Mouse (Mus musculus): Measurements from ENCODE around the gene Ptpn13. TPM values are rescaled to one million over a fixed set of nuclear protein-coding genes. Genes with fewer than 3 reads are reported as not detected.

Gene Ptpn13
- polyA plus RNA-seq, 1 experiment from 2014 or later = 17.0 TPM

DNA sequence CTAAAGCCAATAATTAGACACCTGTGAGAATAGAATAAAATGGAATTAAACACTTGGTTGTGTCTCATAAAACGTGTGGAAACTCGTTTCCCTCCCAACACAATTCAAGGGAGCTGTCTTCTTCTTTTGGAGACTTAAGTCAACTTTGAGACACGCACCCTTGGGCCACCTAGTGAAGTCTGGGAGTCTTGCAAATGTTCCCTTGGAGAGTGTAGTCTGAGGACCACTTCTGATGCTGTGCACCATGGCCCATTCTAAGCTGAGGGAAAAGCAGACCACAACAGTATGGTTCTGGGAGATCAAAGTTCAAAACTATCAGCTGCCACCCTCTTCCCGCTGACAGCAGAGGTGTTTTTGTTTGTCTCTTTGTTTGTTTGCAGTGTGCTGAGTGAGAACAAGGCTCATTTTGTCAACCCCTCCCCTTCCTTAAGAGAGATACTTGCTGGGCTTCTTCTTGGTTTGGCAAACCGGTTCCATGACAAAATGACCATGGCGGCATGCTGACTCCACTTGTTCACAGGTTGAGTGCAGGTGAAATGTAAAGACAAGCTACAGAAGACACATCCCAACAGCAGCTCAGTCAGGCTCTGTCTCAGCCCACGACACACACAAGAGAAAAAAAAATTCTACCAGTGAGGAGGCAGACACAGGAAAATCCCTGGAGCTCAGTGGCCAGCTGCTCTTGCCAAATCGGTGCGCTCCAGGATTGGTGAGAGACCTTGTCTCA is 205.0 kb downstream of the Ptpn13 start:
- WGBS = 64% methylated on average over 9 of the region's 9 CpGs
- no peak for ATAC-seq (ENCODE audit: insufficient read depth, low FRiP score, low read depth)
- Histone ChIP-seq H3K4me1 (peaks cover 5% of the 10 kb centered on the region; the same call in 1 of the 2 replicates), H3K9ac (no peak overlapping the region), H3K27ac (peak overlapping the region; percentile 49), H3K9me3 (no peaks in the 10 kb centered on the region), H3K4me3 (replicated peaks) (no peak overlapping the region), H3K36me3 (no peaks in the 10 kb centered on the region), H3K27me3 (replicated peaks) (no peaks in the 10 kb centered on the region), H3K4me2 (no peak overlapping the region)

DNA sequence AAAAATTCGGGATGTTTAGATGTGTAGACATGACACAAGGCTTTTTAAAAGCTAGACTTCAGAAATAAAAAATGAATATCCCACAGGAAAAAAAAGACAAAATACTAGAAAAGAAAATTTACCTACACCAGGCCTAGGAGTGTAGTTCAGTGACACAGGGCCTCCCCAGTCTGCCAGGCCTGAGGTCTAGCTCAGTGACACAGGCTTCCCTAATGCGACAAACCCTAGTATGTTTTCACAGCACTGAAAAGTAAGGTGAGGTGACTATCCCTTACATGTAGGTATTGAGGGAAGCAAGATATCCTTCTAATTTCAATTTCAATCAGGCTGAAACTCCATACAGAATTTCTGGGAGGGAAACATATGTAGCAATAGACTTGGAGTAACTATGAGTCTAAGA is 212.2 kb downstream of the Ptpn13 start:
- no peak overlapping the region for H3K4me3 ChIP-seq (replicated peaks)
- no peak for ATAC-seq (ENCODE audit: insufficient read depth, low FRiP score, low read depth)
- no peak overlapping the region for H3K4me2 ChIP-seq
- no peaks in the 10 kb centered on the region for H3K4me1 ChIP-seq
- no peak overlapping the region for H3K27ac ChIP-seq
- 80% methylated on average over 2 of the region's 2 CpGs for WGBS
- H3K9me3 ChIP-seq = no peaks in the 10 kb centered on the region
- no peaks in the 10 kb centered on the region for H3K36me3 ChIP-seq
- no peak overlapping the region for H3K9ac ChIP-seq
- no peaks in the 10 kb centered on the region for H3K27me3 ChIP-seq (replicated peaks)

GRCm38 (mm10) chr5:103644167-103644566 is 219.2 kb downstream of the Ptpn13 start:
- Histone ChIP-seq H3K9me3 (no peaks in the 10 kb centered on the region), H3K4me2 (no peak overlapping the region), H3K4me3 (replicated peaks) (no peak overlapping the region), H3K9ac (no peak overlapping the region), H3K27me3 (replicated peaks) (no peaks in the 10 kb centered on the region), H3K4me1 (no peaks in the 10 kb centered on the region; the same call in 1 of the 2 replicates), H3K36me3 (no peaks in the 10 kb centered on the region), H3K27ac (no peak overlapping the region)
- WGBS = 96% methylated on average over 1 of the region's 1 CpGs
- ATAC-seq (ENCODE audit: insufficient read depth, low FRiP score, low read depth) = no peak

DNA sequence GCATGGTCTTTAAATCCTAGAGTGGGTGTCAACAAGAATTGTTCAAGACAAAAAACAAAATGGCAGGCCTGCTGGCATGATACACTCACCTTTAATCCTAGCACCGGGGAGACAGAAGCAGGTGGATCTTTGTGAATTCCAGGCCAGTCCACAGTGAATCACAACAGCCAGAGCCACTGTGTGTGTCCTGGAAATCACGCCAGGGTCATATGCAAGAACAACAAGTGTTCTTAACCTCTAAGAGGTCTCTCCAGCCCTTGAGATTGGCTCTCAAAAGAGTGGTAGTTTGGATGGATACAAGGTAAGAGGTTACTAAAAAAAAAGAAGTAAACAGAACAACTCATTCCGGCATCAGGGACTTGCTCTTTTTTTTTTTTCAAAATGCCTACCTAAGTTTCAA is 222.3 kb downstream of the Ptpn13 start:
- H3K9me3 ChIP-seq = no peaks in the 10 kb centered on the region
- H3K9ac ChIP-seq = no peak overlapping the region
- no peaks in the 10 kb centered on the region; the same call in 1 of the 2 replicates for H3K4me1 ChIP-seq
- no peak overlapping the region for H3K4me3 ChIP-seq (replicated peaks)
- no peak overlapping the region for H3K27ac ChIP-seq
- no peak for ATAC-seq (ENCODE audit: insufficient read depth, low FRiP score, low read depth)
- H3K36me3 ChIP-seq = no peaks in the 10 kb centered on the region
- 82% methylated on average over 3 of the region's 3 CpGs for WGBS
- H3K27me3 ChIP-seq (replicated peaks) = no peaks in the 10 kb centered on the region
- no peak overlapping the region for H3K4me2 ChIP-seq

Other genes starting within 250 kb of the Ptpn13 start
- gene Mapk10, start 213.9 kb upstream of the Ptpn13 start, polyA plus RNA-seq (2015; fragmentation: Nextera tagmentation; extraction: Ambion mirVana) = 4.8 and 6.4 TPM in 2 replicates
- 0.84 and 1.1 TPM in 2 replicates for gene Slc10a6, start 204.2 kb downstream of the Ptpn13 start, polyA plus RNA-seq (2015; fragmentation: Nextera tagmentation; extraction: Ambion mirVana)
- 0.21 and 0.32 TPM in 2 replicates for gene 1700016H13Rik, start 230.8 kb downstream of the Ptpn13 start, polyA plus RNA-seq (2015; fragmentation: Nextera tagmentation; extraction: Ambion mirVana)

All from stomach, embryonic 15.5 days (tissue).